Mouse (Mus musculus) midbrain, embryonic 12.5 days (tissue): ENCODE measurements at regions not wholly inside any gene's neighbourhood (a gene's known extent, or its start where the extent isn't known, plus 50 kb on each side); places are given as distances from the start of the nearest gene placed in this dataset.

ENCODE experiments used
- ATAC-seq: fragments of 200-750 bp; cut with Nextera tagmentation; 2 replicates; pipeline ENCODE4 v1.8.0; 2017; ENCODE audit warnings: low read depth, moderate TSS enrichment, moderate library complexity; ENCODE audit not compliant: low FRiP score
- H3K27ac ChIP-seq: fragments of 300-500 bp; sonication (generic); replicated peaks from 2 replicates; pipeline ENCODE4 v1.5.1; 2016; ENCODE audit warnings: mild to moderate bottlenecking
- H3K27me3 ChIP-seq: fragments of 300-500 bp; sonication (generic); 2 replicates; pipeline ENCODE4 v1.6.1; 2016; ENCODE audit warnings: mild to moderate bottlenecking
- H3K36me3 ChIP-seq: fragments of 300-500 bp; sonication (generic); 2 replicates; pipeline ENCODE4 v1.6.1; 2016
- H3K4me1 ChIP-seq: fragments of 300-500 bp; sonication (generic); 2 replicates; pipeline ENCODE4 v1.6.1; 2016
- H3K4me2 ChIP-seq: fragments of 300-500 bp; sonication (generic); replicated peaks from 2 replicates; pipeline ENCODE4 v1.6.1; 2016; ENCODE audit warnings: mild to moderate bottlenecking, moderate library complexity
- H3K4me3 ChIP-seq: fragments of 300-500 bp; sonication (generic); 2 replicates; pipeline ENCODE4 v1.5.1; 2016; ENCODE audit warnings: mild to moderate bottlenecking
- H3K9ac ChIP-seq: fragments of 300-500 bp; sonication (generic); replicated peaks from 2 replicates; pipeline ENCODE4 v1.6.1; 2016; ENCODE audit warnings: mild to moderate bottlenecking, moderate library complexity
- H3K9me3 ChIP-seq: fragments of 300-500 bp; sonication (generic); 2 replicates; pipeline ENCODE4 v1.6.1; 2016; ENCODE audit warnings: mild to moderate bottlenecking
- WGBS: fragments of 180-500 bp; shearing (Covaris S2); methylation state at CpG from one replicate; pipeline ENCODE4 v1.1.7; 2016; 5-methylcytosine and 5-hydroxymethylcytosine counted together

- no peaks in the 10 kb centered on the region for H3K9me3 ChIP-seq
- no peak overlapping the region for H3K27ac ChIP-seq
- no peak overlapping the region for H3K4me3 ChIP-seq
- H3K9ac ChIP-seq = no peak overlapping the region
- H3K4me1 ChIP-seq = no peaks in the 10 kb centered on the region
- H3K36me3 ChIP-seq = no peaks in the 10 kb centered on the region
- ATAC-seq = no peak
- 77% methylated on average over 3 of the region's 3 CpGs for WGBS
- no peak overlapping the region for H3K4me2 ChIP-seq
- H3K27me3 ChIP-seq = no peaks in the 10 kb centered on the region
Observed at GRCm38 (mm10) chr13:56021716-56022115, 114.4 kb downstream of the H2afy start.

GRCm38 (mm10) chr13:56014006-56014405 is 122.2 kb downstream of the H2afy start:
- Histone ChIP-seq H3K9ac (no peak overlapping the region), H3K4me1 (peaks cover 11% of the 10 kb centered on the region), H3K4me2 (no peak overlapping the region), H3K4me3 (no peak overlapping the region), H3K27ac (no peak overlapping the region), H3K27me3 (no peaks in the 10 kb centered on the region; the same call in 1 of the 2 replicates), H3K36me3 (no peaks in the 10 kb centered on the region), H3K9me3 (no peaks in the 10 kb centered on the region)
- no peak for ATAC-seq

- WGBS = 41% methylated on average over 6 of the region's 6 CpGs
- Histone ChIP-seq H3K4me3 (no peak overlapping the region), H3K9ac (no peak overlapping the region), H3K27me3 (no peaks in the 10 kb centered on the region; the same call in 1 of the 2 replicates), H3K27ac (peak overlapping the region; percentile 46), H3K36me3 (no peaks in the 10 kb centered on the region), H3K4me2 (no peak overlapping the region), H3K4me1 (peaks cover 11% of the 10 kb centered on the region), H3K9me3 (no peaks in the 10 kb centered on the region)
- ATAC-seq = no peak
Observed at GRCm38 (mm10) chr13:56010416-56010815, 125.7 kb downstream of the H2afy start.

- Histone ChIP-seq H3K36me3 (no peaks in the 10 kb centered on the region), H3K9ac (no peak overlapping the region), H3K27me3 (peaks cover 4% of the 10 kb centered on the region; the same call in 1 of the 2 replicates), H3K4me3 (no peak overlapping the region), H3K4me1 (peaks cover 11% of the 10 kb centered on the region), H3K27ac (no peak overlapping the region), H3K9me3 (no peaks in the 10 kb centered on the region), H3K4me2 (no peak overlapping the region)
- 86% methylated on average over 2 of the region's 2 CpGs for WGBS
- ATAC-seq = no peak
Observed at GRCm38 (mm10) chr13:56006827-56007226, 129.3 kb downstream of the H2afy start.

GRCm38 (mm10) chr13:56005746-56006145 is 130.4 kb downstream of the H2afy start:
- no peaks in the 10 kb centered on the region for H3K9me3 ChIP-seq
- H3K36me3 ChIP-seq = no peaks in the 10 kb centered on the region
- H3K9ac ChIP-seq = no peak overlapping the region
- 76% methylated on average over 3 of the region's 3 CpGs for WGBS
- H3K4me3 ChIP-seq = no peak overlapping the region
- H3K4me2 ChIP-seq = no peak overlapping the region
- peaks cover 4% of the 10 kb centered on the region; the same call in 1 of the 2 replicates for H3K27me3 ChIP-seq
- no peak overlapping the region for H3K27ac ChIP-seq
- H3K4me1 ChIP-seq = peaks cover 8% of the 10 kb centered on the region
- ATAC-seq = no peak

- no peaks in the 10 kb centered on the region for H3K4me1 ChIP-seq
- no peak overlapping the region for H3K9ac ChIP-seq
- 84% methylated on average over 18 of the region's 18 CpGs for WGBS
- peaks cover 4% of the 10 kb centered on the region; the same call in 1 of the 2 replicates for H3K27me3 ChIP-seq
- H3K4me2 ChIP-seq = no peak overlapping the region
- H3K9me3 ChIP-seq = no peaks in the 10 kb centered on the region
- H3K36me3 ChIP-seq = no peaks in the 10 kb centered on the region
- no peak overlapping the region for H3K27ac ChIP-seq
- no peak for ATAC-seq
- no peak overlapping the region for H3K4me3 ChIP-seq
Observed at GRCm38 (mm10) chr13:56003724-56004393, 132.3 kb downstream of the H2afy start.

GRCm38 (mm10) chr13:55995255-55995654 is 140.9 kb downstream of the H2afy start:
- 82% methylated on average over 4 of the region's 4 CpGs for WGBS

GRCm38 (mm10) chr13:55994460-55994859 is 141.7 kb downstream of the H2afy start:
- Histone ChIP-seq H3K4me1 (no peaks in the 10 kb centered on the region), H3K4me2 (no peak overlapping the region), H3K27ac (no peak overlapping the region), H3K9ac (no peak overlapping the region), H3K27me3 (peaks cover 4% of the 10 kb centered on the region), H3K9me3 (no peaks in the 10 kb centered on the region), H3K4me3 (no peak overlapping the region), H3K36me3 (no peaks in the 10 kb centered on the region)
- no peak for ATAC-seq
- WGBS = 91% methylated on average over 2 of the region's 2 CpGs

More at GRCm38 (mm10) chr13:55995255-55995654, 140.9 kb downstream of the H2afy start:
- Histone ChIP-seq H3K9ac (no peak overlapping the region), H3K4me1 (no peaks in the 10 kb centered on the region), H3K4me3 (no peak overlapping the region), H3K4me2 (no peak overlapping the region), H3K27ac (no peak overlapping the region), H3K27me3 (peaks cover 4% of the 10 kb centered on the region), H3K9me3 (no peaks in the 10 kb centered on the region), H3K36me3 (no peaks in the 10 kb centered on the region)
- ATAC-seq = no peak

- Histone ChIP-seq H3K4me3 (no peak overlapping the region), H3K27ac (no peak overlapping the region), H3K27me3 (peaks cover 11% of the 10 kb centered on the region), H3K4me2 (no peak overlapping the region), H3K4me1 (no peaks in the 10 kb centered on the region), H3K36me3 (no peaks in the 10 kb centered on the region), H3K9ac (no peak overlapping the region), H3K9me3 (no peaks in the 10 kb centered on the region)
- 94% methylated on average over 9 of the region's 9 CpGs for WGBS
- no peak for ATAC-seq
Observed at GRCm38 (mm10) chr13:55992699-55993098, 143.5 kb downstream of the H2afy start.

GRCm38 (mm10) chr13:55991216-55991615 is 144.9 kb downstream of the H2afy start:
- no peak overlapping the region for H3K4me2 ChIP-seq
- no peak overlapping the region for H3K9ac ChIP-seq
- H3K4me3 ChIP-seq = no peak overlapping the region
- 81% methylated on average over 14 of the region's 14 CpGs for WGBS
- no peaks in the 10 kb centered on the region for H3K36me3 ChIP-seq
- H3K4me1 ChIP-seq = no peaks in the 10 kb centered on the region
- peaks cover 19% of the 10 kb centered on the region for H3K27me3 ChIP-seq
- no peak overlapping the region for H3K27ac ChIP-seq
- H3K9me3 ChIP-seq = no peaks in the 10 kb centered on the region
- no peak for ATAC-seq

- H3K4me2 ChIP-seq = no peak overlapping the region
- WGBS = 86% methylated on average over 6 of the region's 6 CpGs
- H3K9me3 ChIP-seq = no peaks in the 10 kb centered on the region
- peaks cover 23% of the 10 kb centered on the region for H3K27me3 ChIP-seq
- no peak overlapping the region for H3K27ac ChIP-seq
- H3K9ac ChIP-seq = no peak overlapping the region
- no peaks in the 10 kb centered on the region for H3K36me3 ChIP-seq
- H3K4me3 ChIP-seq = no peak overlapping the region
- ATAC-seq = no peak
- peaks cover 3% of the 10 kb centered on the region; the same call in 1 of the 2 replicates for H3K4me1 ChIP-seq
Observed at GRCm38 (mm10) chr13:55990186-55990585, 146.0 kb downstream of the H2afy start.

- Histone ChIP-seq H3K4me2 (no peak overlapping the region), H3K4me1 (peaks cover 8% of the 10 kb centered on the region; the same call in 1 of the 2 replicates), H3K9ac (no peak overlapping the region), H3K27ac (no peak overlapping the region), H3K27me3 (peaks cover 31% of the 10 kb centered on the region), H3K9me3 (no peaks in the 10 kb centered on the region), H3K4me3 (no peak overlapping the region), H3K36me3 (no peaks in the 10 kb centered on the region)
- ATAC-seq = no peak
- WGBS = 45% methylated on average over 7 of the region's 7 CpGs
Observed at GRCm38 (mm10) chr13:55989401-55989800, 146.8 kb downstream of the H2afy start.

- Histone ChIP-seq H3K4me1 (peaks cover 19% of the 10 kb centered on the region), H3K27ac (no peak overlapping the region), H3K36me3 (no peaks in the 10 kb centered on the region), H3K9me3 (no peaks in the 10 kb centered on the region), H3K4me2 (peak overlapping the region; percentile 23), H3K9ac (0 out of 2 replicates have a peak overlapping the region, but pooled peaks have one; percentile 15), H3K27me3 (peaks cover 50% of the 10 kb centered on the region), H3K4me3 (0 out of 2 replicates have a peak overlapping the region, but pooled peaks have one; percentile 7)
- ATAC-seq = no peak
- WGBS = 7% methylated on average over 10 of the region's 10 CpGs
Observed at GRCm38 (mm10) chr13:55985396-55985795, 149.4 kb upstream of the Pitx1 start.
